Mouse (Mus musculus) stomach, embryonic 16.5 days (tissue): ENCODE data around the gene Acbd4. TPM values are rescaled to one million over a fixed set of nuclear protein-coding genes. Genes with fewer than 3 reads are reported as not detected.
A peak's percentile ranks its signal among the peaks of the same experiment; 100 is the strongest.

Experiments used
- ATAC-seq: fragments of 200-750 bp; cut with Nextera tagmentation; 2 replicates; pipeline ENCODE4 v1.8.0; 2017; ENCODE audit warnings: moderate number of reproducible peaks, moderate TSS enrichment; ENCODE audit not compliant: insufficient read depth, low FRiP score
- H3K27ac ChIP-seq: fragments of 300-500 bp; sonication (generic); 2 replicates; pipeline ENCODE4 v1.5.1; 2014; ENCODE audit warnings: low read length
- H3K27me3 ChIP-seq: fragments of 300-500 bp; sonication (generic); 2 replicates; pipeline ENCODE4 v1.6.1; 2014; ENCODE audit warnings: low read length, control low read depth, mixed read lengths; ENCODE audit not compliant: control insufficient read depth, insufficient read depth
- H3K36me3 ChIP-seq: fragments of 300-500 bp; sonication (generic); 2 replicates; pipeline ENCODE4 v1.6.1; 2014; ENCODE audit warnings: low read length; ENCODE audit not compliant: control insufficient read depth, insufficient read depth
- H3K4me1 ChIP-seq: fragments of 300-500 bp; sonication (generic); 2 replicates; pipeline ENCODE4 v1.6.1; 2014; ENCODE audit warnings: low read length, control low read depth, mixed read lengths; ENCODE audit not compliant: control insufficient read depth, insufficient read depth
- H3K4me2 ChIP-seq: fragments of 300-500 bp; sonication (generic); 2 replicates; pipeline ENCODE4 v1.6.1; 2014; ENCODE audit warnings: low read depth, low read length, mixed read lengths
- H3K4me3 ChIP-seq: fragments of 300-500 bp; sonication (generic); replicated peaks from 2 replicates; pipeline ENCODE4 v1.5.1; 2014; ENCODE audit warnings: mild to moderate bottlenecking, low read length
- H3K9ac ChIP-seq: fragments of 300-500 bp; sonication (generic); 2 replicates; pipeline ENCODE4 v1.6.1; 2014; ENCODE audit warnings: low read length
- H3K9me3 ChIP-seq: fragments of 300-500 bp; sonication (generic); replicated peaks from 2 replicates; pipeline ENCODE4 v1.6.1; 2016; ENCODE audit warnings: low read length, control low read depth; ENCODE audit not compliant: control insufficient read depth
- WGBS: fragments of 180-500 bp; shearing (Covaris S2); extraction: QIAGEN DNeasy Blood & Tissue Kit; methylation state at CpG from one replicate; pipeline ENCODE4 v1.1.7; 2014; 5-methylcytosine and 5-hydroxymethylcytosine counted together
- polyA plus RNA-seq: library from polyadenylated mRNA; unstranded; fragments of >200 nt; fragmentation: Nextera tagmentation; extraction: Ambion mirVana; gene quantifications from 2 replicates; pipeline ENCODE4 v1.2.1, GENCODE M21; 2015

Gene Acbd4
- polyA plus RNA-seq, 1 experiment from 2014 or later: 31.0 TPM

GRCm38 (mm10) chr11:103105180-103105725 lies 3.8 kb downstream of the Acbd4 start:
- H3K27ac ChIP-seq: no peak overlapping the region
- H3K4me1 ChIP-seq: peaks cover 24% of the 10 kb centered on the region
- 53% methylated on average over 14 of the region's 14 CpGs for WGBS
- H3K4me2 ChIP-seq: 0 out of 2 replicates have a peak overlapping the region, but pooled peaks have one; percentile 21
- no peak overlapping the region for H3K4me3 ChIP-seq
- peaks cover 5% of the 10 kb centered on the region; the same call in 1 of the 2 replicates for H3K27me3 ChIP-seq
- H3K9me3 ChIP-seq: no peaks in the 10 kb centered on the region
- no peaks in the 10 kb centered on the region; the same call in 1 of the 2 replicates for H3K36me3 ChIP-seq
- no peak for ATAC-seq
- H3K9ac ChIP-seq: peak overlapping the region; percentile 39; the same call in 1 of the 2 replicates

- no peak overlapping the region for H3K4me2 ChIP-seq
- no peak overlapping the region for H3K27ac ChIP-seq
- H3K9ac ChIP-seq: no peak overlapping the region
- H3K4me1 ChIP-seq: peaks cover 24% of the 10 kb centered on the region
- ATAC-seq: no peak
- 85% methylated on average over 6 of the region's 6 CpGs for WGBS
- no peaks in the 10 kb centered on the region for H3K9me3 ChIP-seq
- H3K27me3 ChIP-seq: peaks cover 4% of the 10 kb centered on the region; the same call in 1 of the 2 replicates
- no peak overlapping the region for H3K4me3 ChIP-seq
- no peaks in the 10 kb centered on the region; the same call in 1 of the 2 replicates for H3K36me3 ChIP-seq
Measured at GRCm38 (mm10) chr11:103105810-103106209, 4.3 kb downstream of the Acbd4 start.

DNA sequence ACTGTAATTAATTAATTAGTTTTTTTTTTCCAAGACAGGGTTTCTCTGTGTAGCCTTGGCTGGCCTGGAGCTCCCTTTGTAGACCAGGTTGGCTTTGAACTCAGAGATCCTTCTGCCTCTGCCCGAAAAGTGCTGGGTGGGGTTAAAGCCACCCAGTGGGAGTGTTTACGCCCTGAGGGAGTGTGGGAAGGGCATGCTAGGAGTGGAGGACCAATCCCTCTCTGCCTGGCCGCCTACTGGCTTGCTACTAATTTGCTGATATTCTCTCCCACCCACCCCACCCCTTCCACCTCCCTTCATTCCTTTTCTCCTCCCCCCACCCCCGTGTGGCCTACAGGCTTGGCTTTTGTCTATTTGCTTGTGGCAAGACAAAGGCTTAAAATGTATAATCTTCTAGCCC lies 4.9 kb downstream of the Acbd4 start:
- H3K36me3 ChIP-seq: no peaks in the 10 kb centered on the region; the same call in 1 of the 2 replicates
- no peak for ATAC-seq
- no peak overlapping the region for H3K4me2 ChIP-seq
- H3K4me3 ChIP-seq: no peak overlapping the region
- H3K27ac ChIP-seq: no peak overlapping the region
- peaks cover 29% of the 10 kb centered on the region for H3K4me1 ChIP-seq
- WGBS: 61% methylated on average over 4 of the region's 4 CpGs
- H3K9me3 ChIP-seq: no peaks in the 10 kb centered on the region
- no peak overlapping the region for H3K9ac ChIP-seq
- H3K27me3 ChIP-seq: no peaks in the 10 kb centered on the region

DNA sequence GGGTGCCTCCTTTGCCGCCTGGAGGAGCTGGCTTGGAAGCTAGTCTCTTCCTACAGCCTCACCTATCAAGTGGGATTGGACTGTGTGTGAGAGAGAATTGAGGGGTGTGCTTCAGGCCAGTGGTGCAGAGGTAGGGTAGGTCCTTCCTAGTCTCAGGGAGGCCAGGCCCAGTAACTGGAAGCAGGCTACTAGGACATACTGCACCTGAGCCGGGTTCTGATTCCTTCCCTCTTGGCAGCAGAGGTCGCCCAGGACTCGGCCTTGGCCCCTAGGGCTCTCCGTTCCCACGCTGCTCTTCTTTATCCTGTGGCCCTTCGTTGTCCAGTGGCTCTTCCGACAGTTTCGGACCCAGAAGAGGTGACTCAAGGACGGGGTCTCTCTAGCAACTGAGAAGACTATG lies 9.8 kb downstream of the Acbd4 start:
- 28% methylated on average over 10 of the region's 10 CpGs for WGBS
- H3K9ac ChIP-seq: peak overlapping the region; percentile 73
- no peaks in the 10 kb centered on the region for H3K9me3 ChIP-seq

GRCm38 (mm10) chr11:103111881-103112551 lies 10.5 kb downstream of the Acbd4 start:
- Histone ChIP-seq H3K4me2 (peak overlapping the region; percentile 70), H3K27ac (peak overlapping the region; percentile 93), H3K4me1 (peaks cover 33% of the 10 kb centered on the region), H3K27me3 (no peaks in the 10 kb centered on the region), H3K4me3 (peak overlapping the region; percentile 39), H3K9me3 (no peaks in the 10 kb centered on the region), H3K36me3 (no peaks in the 10 kb centered on the region), H3K9ac (peak overlapping the region; percentile 73)
- ATAC-seq: peak; percentile 9; the same call in 1 of the 2 replicates
- WGBS: 2% methylated on average over 28 of the region's 28 CpGs

More for the DNA sequence above, 9.8 kb downstream of the Acbd4 start:
- no peaks in the 10 kb centered on the region for H3K27me3 ChIP-seq
- no peaks in the 10 kb centered on the region for H3K36me3 ChIP-seq
- peaks cover 33% of the 10 kb centered on the region for H3K4me1 ChIP-seq
- no peak for ATAC-seq
- peak overlapping the region; percentile 70 for H3K4me2 ChIP-seq
- peak overlapping the region; percentile 93; the same call in 1 of the 2 replicates for H3K27ac ChIP-seq
- peak overlapping the region; percentile 39 for H3K4me3 ChIP-seq

- ATAC-seq: no peak
- Histone ChIP-seq H3K4me3 (peak overlapping the region; percentile 39), H3K4me1 (peaks cover 33% of the 10 kb centered on the region), H3K27me3 (no peaks in the 10 kb centered on the region), H3K36me3 (no peaks in the 10 kb centered on the region), H3K4me2 (peak overlapping the region; percentile 70), H3K27ac (peak overlapping the region; percentile 93), H3K9ac (peak overlapping the region; percentile 73), H3K9me3 (no peaks in the 10 kb centered on the region)
- 31% methylated on average over 9 of the region's 9 CpGs for WGBS
Measured at GRCm38 (mm10) chr11:103112552-103112912, 11.1 kb downstream of the Acbd4 start.

- peak overlapping the region; percentile 73 for H3K9ac ChIP-seq
- ATAC-seq: no peak
- H3K27me3 ChIP-seq: no peaks in the 10 kb centered on the region
- no peak overlapping the region for H3K4me3 ChIP-seq
- 45% methylated on average over 12 of the region's 12 CpGs for WGBS
- H3K4me1 ChIP-seq: peaks cover 33% of the 10 kb centered on the region
- H3K4me2 ChIP-seq: peak overlapping the region; percentile 70
- peak overlapping the region; percentile 93 for H3K27ac ChIP-seq
- H3K9me3 ChIP-seq: no peaks in the 10 kb centered on the region
- H3K36me3 ChIP-seq: no peaks in the 10 kb centered on the region
Measured at GRCm38 (mm10) chr11:103113005-103113404, 11.5 kb downstream of the Acbd4 start.

DNA sequence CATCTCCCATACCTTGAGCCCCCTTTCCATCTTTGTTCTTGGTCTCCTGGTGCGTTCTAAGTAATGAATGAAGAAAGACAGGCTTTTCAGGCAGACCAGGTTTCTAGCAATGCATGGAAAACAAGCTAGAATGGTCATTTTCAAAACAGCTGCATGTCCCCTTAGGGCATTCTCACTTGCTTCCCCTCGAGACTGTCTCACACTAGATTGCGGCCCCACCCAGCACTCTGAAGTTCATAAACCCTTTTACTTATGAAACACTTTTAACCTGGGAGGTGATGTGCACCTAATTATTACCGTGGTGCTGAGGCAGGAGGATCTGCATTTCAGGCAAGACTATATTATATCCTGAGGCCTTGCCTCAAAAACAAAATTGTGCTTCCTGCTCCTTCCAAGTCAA lies 12.3 kb downstream of the Acbd4 start:
- no peak for ATAC-seq
- no peak overlapping the region for H3K4me2 ChIP-seq
- peak overlapping the region; percentile 93; the same call in 1 of the 2 replicates for H3K27ac ChIP-seq
- no peaks in the 10 kb centered on the region for H3K36me3 ChIP-seq
- WGBS: 75% methylated on average over 4 of the region's 4 CpGs
- peaks cover 37% of the 10 kb centered on the region for H3K4me1 ChIP-seq
- no peaks in the 10 kb centered on the region for H3K27me3 ChIP-seq
- no peaks in the 10 kb centered on the region for H3K9me3 ChIP-seq
- no peak overlapping the region for H3K9ac ChIP-seq
- H3K4me3 ChIP-seq: no peak overlapping the region

DNA sequence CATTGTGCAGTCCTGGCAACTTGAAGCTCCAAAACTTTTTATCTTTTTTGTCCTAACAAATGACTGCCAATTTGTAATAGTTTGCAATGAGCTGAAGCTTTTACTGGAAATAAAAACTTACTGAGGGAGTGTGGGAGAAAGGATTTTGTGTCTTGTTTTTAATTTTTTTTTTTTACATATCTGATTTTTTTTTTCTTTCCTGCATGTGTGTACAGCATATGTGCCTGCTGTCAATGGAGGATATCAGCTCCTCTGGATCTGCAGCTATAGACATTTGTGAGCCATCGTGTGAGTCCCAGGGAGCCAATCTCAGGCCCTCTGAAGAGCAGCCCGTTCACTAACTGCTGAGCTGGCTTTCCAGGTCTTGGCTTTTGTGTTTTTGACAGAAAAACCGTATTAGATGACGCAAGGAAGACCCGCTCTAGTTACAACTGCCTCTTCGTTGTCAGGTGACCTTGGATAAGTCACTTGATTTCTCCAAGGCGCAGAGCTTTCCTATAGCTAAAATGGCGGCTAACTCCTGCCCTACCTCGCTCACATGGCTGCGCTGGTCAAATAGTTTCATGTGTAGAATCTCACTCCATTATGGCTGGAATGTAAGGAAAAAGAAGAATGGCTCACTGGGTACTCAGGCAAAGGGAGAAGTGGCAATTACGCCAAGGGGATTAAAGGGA lies 12.9 kb downstream of the Acbd4 start:
- peaks cover 40% of the 10 kb centered on the region for H3K4me1 ChIP-seq
- peak overlapping the region; percentile 60 for H3K4me3 ChIP-seq
- ATAC-seq: no peak
- no peaks in the 10 kb centered on the region for H3K36me3 ChIP-seq
- peak overlapping the region; percentile 88 for H3K27ac ChIP-seq
- no peaks in the 10 kb centered on the region for H3K27me3 ChIP-seq
- no peaks in the 10 kb centered on the region for H3K9me3 ChIP-seq
- 86% methylated on average over 11 of the region's 11 CpGs for WGBS
- H3K9ac ChIP-seq: peak overlapping the region; percentile 89
- H3K4me2 ChIP-seq: peak overlapping the region; percentile 81
